Mouse (Mus musculus): ENCODE data around the gene Tnrc6b. TPM values are rescaled to one million over a fixed set of nuclear protein-coding genes. Genes with fewer than 3 reads are reported as not detected.
"Not testable (repeated sequence)": the region's sequence is repeated elsewhere in the genome, so short reads cannot be mapped to it uniquely, and the experiment has no call there.

Tnrc6b gene
- total RNA-seq, 2 experiments from 2014 or later: 106 to 112 TPM

DNA sequence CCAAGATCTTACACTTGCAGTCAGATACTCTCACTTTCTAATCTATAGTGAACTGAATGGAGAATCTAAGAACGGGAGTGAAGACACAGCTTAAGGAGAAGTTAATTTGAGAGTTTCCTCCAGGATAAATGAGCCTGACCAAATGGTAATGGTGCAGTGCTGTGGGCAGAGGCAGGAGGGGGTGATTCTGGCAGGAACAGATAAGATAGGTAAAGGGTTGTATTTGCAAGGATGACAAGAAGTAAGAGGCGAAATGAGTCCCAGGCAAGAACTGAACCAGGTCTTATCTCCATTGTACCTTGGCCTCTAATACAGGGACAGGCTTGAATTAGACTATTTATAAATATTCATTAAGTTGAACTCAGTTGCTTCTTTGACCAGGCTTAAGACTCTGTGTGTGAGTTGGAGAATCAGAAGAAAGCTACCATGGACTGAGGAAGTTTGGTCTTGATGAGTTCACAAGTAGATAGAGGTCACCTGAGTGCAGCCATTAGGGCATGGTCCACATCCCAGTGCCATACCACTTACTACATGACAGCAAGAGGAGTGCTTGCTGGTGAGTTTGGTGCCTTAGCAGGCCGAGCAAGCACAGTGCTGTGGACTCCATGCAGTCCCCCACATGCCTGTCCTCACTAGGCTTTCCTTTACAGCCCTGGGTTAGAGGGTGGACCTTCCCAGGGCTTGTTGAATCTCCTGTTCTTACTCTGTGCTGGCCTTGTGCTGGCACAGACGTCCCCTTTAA lies 199.8 kb downstream of the Tnrc6b start:
- no peak for DNase-seq (ENCODE audit: low spot score in 2 of 2)

DNA sequence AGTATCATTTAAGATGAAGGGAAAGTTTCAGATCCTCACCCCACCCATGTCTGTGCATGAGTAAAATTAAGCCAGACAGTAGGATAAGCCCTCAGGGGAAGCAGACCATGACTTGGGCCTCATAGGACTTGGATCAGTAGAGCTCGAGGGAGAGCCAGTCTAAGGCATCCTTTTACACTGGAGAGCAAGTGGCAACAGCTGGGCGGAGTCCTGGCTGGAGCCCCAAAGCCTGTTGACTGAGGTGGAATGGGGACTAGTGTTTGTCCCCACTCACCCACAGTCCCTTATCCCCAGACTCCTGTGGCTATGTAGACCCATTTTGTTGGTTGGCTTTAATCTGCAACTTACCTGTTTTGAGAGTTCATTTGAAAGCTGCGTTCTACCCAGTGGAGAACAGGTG lies 201.1 kb downstream of the Tnrc6b start:
- no peak for DNase-seq (ENCODE audit: low spot score in 2 of 2)

DNA sequence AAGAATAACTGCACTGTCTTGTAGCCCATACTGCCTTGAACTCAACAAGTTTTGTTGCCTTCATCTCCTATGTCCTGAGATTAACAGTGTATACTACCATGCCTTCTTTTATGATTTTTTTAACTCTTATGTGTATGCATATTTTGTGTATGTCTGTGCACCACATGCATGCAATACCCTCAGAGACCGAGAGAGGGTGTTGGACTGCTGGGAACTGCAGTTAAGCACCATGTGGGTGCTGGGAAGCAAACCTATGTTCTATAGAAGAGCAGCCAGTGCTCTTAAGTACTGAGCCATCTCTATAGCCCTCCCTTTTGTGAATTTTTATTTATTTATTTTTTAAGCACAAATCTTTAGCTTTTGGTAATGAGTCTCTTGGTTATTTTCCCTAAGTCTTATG lies 202.7 kb downstream of the Tnrc6b start:
- DNase-seq (ENCODE audit: low spot score in 2 of 2): no peak

DNA sequence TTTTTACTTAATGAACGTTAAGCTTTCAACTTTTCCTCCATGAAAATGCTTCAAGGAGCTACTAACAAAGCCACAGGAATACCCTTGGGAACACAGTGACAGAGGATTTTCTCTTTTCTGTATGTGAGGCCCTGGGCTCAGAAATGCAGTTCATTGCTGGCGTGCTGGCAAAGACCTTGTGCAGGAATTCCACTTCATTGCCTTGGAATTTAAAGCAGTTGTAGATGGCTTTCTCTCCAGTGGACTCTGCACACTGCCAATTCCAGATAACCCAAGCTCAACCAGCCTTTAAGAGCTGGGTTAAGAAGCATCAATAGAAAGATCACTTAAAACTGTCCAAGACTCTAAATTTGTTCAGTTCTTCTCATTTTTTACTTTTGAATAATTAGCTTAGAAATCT lies 204.7 kb downstream of the Tnrc6b start:
- DNase-seq (ENCODE audit: low spot score in 2 of 2): no peak

DNA sequence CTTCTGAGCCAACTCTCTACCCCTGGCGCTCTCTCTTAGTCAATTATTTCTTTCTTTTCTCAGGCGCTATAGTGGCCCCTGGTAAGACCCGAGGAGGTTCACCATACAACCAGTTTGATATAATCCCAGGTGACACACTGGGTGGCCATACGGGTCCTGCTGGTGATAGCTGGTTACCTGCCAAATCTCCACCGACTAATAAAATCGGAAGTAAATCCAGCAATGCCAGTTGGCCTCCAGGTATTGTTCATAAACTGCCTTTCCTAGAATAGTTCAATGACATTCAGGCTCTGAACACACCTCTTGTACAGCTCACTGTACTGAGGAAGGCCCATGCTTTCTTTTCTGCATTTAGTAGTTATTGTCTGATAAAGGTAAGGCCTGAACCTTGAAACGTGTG lies 205.5 kb downstream of the Tnrc6b start:
- no peak for DNase-seq (ENCODE audit: low spot score in 2 of 2)

DNA sequence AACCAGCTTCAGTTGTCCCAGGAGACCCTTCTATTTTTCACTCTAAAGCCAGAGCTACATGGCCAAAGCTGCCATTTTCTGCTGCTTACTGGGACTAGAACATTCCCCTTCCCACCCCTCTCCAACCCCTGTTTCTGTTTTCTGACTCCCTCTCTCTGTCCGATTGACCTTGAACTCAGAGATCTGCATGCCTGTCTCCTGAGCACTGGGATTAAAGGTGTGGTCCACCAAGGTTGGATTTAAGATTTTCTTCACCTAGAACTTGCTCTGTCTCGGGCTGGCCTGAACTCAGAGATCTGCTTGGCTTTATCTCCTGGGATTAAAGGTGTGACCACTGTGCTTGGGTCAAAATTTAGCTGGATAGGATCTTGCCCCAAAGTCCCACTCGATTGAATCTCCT lies 209.2 kb downstream of the Tnrc6b start:
- DNase-seq (ENCODE audit: low spot score in 2 of 2): no peak

DNA sequence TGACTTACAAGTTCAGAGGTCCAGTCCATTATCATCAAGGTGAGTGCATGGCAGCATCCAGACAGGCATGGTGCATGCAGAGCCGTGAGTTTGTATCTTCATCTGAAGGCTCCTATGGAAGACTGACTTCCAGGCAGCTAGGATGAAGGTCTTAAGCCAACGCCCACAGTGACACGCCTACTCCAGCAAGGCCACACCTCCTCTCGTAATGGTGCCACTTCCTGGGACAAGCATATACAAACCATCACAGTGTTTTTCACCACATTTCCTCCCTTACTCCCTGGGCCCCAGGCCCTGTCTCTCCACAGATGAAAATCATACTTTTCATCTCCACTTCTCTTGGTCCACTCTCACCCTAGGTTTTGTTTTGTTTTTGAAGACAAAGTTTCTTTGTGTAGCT lies 210.7 kb downstream of the Tnrc6b start:
- DNase-seq (ENCODE audit: low spot score in 2 of 2): no peak

DNA sequence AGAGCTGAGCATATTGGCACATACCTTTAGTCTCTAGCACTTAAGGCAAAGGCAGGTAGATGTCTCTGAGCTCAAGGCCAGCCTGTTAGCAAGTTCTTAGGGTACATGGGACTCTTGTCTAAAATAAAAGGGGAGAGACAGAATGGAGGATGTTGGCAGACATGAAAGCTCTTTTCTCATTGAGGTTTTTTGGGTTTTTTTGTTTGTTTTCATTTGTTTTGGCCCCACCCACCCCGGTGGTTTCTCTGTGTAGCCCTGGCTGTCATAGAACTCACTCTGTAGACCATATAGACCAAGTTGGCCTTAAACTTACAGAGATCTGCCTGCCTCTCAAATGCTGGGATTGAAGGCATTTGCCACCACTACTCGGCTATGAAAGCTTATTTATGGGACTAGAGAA lies 213.1 kb downstream of the Tnrc6b start:
- no peak for DNase-seq (ENCODE audit: low spot score in 2 of 2)

DNA sequence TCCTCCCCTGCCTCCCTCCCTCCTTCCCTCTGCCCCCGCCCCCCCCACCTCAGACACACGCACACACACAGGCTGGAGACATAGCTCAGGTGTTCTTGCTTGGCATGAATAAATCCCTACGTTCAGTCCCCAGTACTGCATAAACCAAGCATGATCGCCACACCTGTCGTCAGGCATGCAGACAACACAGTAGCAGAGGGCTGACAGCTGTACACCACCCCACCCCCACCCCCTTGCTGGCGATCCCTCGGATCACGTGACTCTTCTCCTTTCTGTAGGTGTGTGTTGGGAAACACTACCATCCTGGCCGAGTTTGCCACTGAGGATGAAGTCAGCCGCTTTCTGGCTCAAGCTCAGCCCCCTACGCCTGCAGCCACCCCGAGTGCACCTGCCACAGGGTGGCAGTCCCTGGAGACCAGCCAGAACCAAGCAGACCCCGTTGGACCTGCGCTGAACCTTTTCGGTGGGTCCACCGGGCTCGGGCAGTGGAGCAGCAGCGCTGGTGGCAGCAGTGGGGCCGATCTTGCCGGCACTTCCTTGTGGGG lies 217.8 kb downstream of the Tnrc6b start:
- DNase-seq (ENCODE audit: low spot score in 2 of 2): no peak

DNA sequence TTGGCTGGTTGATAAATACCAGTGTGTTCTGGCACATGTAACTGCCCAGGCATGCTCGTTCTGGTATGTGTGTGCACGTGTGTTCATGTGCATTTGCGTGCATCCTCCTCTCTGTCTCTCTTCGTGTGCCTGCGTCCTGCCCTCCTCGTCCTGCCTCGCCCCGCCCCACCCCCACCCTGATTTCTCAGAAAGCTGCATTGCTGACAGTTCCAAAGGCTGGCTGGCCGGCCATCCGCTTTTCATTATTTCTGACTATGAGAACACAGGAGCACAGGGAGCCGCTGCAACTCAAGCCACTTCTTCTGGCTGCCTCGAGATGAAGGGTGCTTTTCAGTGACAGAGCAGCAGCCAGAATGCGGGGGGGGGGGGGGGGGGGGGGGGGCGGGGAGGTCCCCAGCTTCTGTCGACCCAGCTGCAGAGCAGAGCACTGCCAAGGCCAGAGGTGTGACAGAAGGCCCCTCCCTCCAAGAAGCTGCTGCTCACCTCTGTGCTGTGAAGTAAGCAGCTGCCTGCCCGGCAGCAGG lies 219.0 kb downstream of the Tnrc6b start:
- DNase-seq (ENCODE audit: low spot score in 2 of 2): no peak

DNA sequence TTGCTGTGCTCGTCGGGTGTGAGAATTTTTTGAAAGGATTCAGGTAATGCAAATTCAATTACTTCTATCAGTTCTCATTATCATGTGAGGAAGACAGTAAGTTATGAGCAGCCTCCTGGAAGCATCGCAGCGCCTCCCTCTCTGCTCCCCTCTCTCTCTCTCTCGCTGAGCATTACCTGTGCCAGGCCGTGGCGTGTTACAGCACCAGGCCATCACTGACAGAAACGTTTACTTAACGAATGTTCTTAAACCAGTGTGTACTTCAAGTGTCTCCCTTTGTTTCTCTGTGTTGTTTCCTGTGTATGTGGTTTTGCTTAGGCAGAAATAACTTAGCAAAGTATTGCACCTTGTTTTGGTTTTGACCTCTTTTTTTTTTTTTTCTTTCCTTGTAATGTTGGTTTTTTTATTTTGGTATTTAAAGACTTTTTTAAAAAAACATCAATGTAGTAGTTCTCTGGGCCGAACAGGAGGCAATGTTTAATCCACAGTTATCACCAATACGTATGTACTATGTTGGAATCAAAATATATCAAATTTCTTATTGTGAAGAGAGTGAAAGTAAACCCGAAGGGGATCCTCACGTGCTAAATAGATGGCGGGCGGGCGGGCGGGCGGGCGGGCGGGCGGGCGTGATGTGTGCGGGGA lies 219.7 kb downstream of the Tnrc6b start:
- DNase-seq (ENCODE audit: low spot score in 2 of 2): not testable (repeated sequence)

DNA sequence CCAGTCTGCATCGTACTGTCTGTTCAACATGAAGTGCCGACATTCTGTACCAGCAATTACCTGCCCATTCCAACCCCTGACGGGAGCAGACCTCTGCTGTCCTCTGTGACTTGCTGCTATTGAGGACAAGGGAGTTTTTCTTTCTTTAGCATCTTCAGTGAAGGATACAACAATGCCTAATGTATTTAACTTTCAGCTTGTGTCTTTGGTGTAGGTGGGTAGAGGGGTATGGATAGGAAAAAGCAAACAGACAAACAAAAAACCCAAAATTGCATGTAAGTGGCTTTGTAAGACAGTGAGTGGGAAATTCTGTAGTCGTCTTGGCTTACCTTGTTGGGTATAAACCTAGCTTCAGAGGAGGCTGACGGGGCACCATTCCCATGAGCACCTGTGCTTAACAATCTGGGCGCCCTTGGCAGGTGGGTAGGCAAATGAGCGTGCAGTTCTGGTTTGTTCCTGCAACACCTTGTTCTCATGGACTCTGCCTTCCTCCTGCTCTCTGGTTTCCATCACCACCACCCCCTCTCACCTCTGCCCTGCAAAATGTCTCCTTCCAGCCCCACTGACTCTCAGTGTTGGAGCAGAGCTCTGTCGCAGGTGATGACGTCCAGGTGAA lies 220.3 kb downstream of the Tnrc6b start:
- DNase-seq (ENCODE audit: low spot score in 2 of 2): no peak

DNA sequence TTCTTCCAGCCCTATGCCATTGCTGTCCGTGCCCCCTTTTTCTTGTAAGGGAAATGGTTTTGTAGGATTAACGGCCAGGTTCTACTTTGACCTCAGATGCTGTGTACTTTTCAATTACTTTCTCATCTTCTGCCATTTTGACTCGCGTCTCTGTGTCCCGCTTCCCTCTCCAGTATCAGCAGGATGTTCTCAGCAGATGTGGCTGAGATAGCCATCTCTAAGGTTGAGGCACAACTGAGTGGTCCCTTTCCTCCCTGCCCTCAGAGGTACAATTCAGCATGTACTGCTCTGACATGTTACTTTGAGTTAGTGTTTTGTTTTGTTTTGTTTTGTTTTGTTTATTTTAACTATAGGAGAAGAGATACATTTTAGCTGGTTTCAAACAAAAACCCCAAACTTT lies 223.7 kb downstream of the Tnrc6b start:
- no peak for DNase-seq (ENCODE audit: low spot score in 2 of 2)

DNA sequence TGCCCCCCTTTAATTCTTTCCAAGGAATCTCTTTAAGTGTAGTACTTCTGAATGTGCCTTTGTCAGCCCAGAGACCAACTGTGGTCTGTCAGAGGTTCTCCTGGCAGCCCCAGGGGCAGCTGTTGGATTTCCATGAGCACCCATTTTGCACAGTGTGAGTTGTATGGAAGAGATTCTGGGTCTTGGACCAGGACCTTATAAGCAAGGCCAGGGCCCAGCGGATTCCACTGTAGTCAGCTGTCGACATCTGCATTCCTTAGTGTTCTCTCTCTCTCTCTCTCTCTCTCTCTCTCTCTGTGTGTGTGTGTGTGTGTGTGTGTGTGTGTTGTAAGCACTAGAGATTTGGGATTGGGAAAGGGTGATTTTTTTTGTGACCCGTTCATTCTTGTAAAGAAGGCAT lies 225.6 kb downstream of the Tnrc6b start:
- no peak for DNase-seq (ENCODE audit: low spot score in 2 of 2)

DNA sequence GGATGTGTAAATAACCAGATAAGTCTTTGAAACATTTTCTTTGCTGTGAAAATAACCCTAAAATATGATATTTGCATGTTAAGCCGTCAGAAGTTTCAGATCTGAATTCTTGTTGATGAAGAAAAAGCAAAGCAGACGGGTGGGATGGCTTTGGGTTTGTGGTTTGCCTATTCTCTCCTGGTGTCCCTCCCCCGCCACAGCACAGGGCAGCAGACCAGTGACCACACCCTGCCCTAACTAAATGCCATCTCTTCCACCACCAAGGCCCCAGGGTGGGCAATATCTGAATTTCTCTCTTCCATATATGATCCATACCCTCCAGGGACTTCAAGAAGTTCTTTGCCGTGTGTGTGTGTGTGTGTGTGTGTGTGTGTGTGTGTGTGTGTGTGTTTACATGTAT lies 227.5 kb downstream of the Tnrc6b start:
- no peak for DNase-seq (ENCODE audit: low spot score in 2 of 2)

DNA sequence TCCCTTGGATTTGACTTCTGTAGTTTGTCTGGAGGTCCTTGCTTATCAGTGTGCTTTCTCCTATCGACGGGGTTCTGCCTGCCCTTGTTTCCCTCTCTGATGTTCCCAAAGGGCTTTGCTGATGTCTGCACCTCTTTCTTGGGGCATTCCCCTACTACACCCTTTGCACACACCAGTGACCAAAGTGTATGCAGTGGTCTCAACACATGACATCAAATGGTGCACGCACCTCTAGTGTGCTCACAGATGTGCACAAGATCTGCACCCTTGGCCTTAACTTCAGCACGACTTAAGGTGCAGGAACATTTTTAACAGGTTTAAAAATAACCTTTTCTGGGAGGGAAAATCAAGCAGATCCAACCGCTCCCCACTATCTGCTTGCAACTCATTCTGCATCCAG lies 228.3 kb downstream of the Tnrc6b start:
- no peak for DNase-seq (ENCODE audit: low spot score in 2 of 2)

DNA sequence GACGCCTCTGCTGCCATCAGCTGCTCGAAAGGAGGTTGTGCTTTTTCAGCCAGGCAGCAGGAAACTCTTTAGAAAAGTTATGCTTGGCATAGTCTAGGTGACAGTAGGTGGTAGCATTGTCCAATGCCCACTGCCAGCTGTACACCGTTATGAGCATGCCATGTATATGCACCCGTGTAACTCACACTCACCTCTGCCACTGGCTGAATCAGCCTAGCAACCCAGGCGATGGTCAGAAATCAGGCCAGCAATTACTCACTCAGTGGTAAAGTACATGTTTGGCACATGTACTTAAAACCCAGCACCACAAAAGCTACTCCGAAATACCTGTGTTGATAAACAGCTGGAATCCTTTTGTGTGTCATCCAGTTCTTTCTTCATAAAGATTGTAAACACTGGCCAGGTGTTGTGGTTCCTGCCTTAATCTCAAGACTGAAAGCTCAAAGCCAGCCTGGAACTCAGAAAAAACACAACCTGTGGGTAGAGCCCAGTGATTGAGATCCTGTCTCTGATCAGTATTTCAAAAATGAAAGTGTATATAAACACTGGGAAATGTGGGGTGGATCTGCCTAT lies 230.4 kb downstream of the Tnrc6b start:
- DNase-seq (ENCODE audit: low spot score in 2 of 2): no peak

DNA sequence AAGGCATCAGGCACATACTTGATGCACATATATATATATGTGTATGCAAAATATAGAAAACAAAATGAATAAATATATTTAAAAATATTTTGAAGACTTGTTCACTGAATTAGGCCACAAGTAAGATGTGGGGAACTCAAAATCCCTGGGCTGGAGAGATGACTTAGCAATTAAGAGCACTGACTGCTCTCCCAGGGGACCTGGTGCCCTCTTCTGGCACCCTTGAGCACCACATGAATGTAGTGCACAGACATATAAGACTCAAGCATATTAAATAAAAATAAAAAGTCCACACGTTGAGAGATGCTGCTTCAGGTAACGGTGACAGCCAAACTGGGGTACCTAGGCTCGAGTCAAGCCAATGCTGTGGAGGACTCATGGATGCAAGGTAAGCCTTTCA lies 234.7 kb downstream of the Tnrc6b start:
- DNase-seq (ENCODE audit: low spot score in 2 of 2): peak; percentile 20 to 45

DNA sequence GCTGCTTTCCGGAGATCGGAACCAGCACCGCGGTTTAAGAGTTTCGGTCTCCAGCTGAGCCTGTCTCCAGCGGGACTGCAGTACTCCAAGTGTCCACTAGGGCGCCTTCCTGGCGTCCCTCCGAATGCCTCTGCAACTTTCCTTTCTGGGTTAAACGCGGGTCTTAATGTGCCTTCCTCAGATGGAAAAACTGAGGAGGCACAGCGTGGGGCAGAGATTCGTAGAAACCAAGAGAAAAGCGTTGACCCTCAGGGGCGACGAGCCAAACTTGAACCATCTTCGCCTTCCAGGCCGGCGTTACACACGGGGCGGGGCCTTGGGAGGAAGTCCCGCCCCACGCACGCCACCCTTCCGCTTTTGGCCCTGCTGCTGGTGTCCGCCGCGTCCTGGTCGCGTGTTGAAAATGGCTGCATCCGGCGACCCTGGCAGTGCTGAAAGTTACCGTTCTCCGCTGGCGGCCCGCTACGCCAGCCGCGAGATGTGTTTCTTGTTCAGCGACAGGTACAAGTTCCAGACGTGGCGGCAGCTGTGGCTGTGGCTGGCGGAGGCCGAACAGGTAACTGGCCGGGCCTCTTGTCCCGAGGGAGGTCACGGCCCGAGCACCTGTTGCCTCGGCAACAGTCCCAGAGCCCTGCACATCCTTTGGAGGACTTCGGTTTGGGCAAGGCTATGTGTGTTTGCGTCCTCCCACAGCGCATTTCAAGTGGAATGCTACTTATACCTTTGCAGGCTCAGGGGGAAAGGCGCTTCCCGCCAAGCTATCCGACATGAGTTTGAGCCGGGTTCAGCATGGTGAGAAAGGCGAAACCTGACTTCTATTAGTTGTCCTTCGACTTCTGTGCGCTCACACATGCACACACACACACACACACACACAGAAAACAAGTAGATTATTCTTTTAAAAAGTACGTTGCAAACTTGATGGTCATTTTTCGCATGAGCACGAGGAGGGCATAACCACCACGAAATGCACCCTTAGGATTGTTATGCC lies 237.3 kb downstream of the Tnrc6b start, which contains the start of gene Adsl:
TSS of gene Adsl (plus strand) at position 346 of the 991 bp plus-strand sequence.
- peak; percentile 88 to 89 for DNase-seq (ENCODE audit: low spot score in 2 of 2)

DNA sequence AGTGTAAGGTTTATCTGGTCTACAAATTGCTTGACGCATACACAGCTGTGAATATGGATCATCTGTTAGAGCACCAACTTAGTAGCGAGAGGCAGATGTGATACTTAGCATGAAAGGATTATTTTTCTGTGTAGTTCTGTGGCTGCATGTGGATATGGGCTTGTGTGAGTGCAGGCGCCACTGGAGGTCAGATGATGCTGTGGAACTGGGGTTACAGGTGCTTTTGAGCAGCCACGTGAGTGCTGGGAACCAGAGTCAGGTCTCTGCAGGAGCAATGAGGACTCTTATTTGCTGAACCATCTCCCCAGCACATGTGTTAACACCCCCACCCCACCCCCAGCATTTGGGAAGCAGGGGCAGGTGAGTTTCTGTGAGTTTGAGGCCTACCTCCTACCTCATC lies 238.3 kb downstream of the Tnrc6b start:
- DNase-seq (ENCODE audit: low spot score in 2 of 2): no peak

Data from layer of hippocampus, postnatal 10 days (tissue).